Mouse (Mus musculus): Measurements from ENCODE around the gene Med16. TPM values are rescaled to one million over a fixed set of nuclear protein-coding genes. Genes with fewer than 3 reads are reported as not detected.
A peak's percentile ranks its signal among the peaks of the same experiment; 100 is the strongest.

Gene Med16
- polyA plus RNA-seq, 1 experiment from 2014 or later, result 44.9 TPM

DNA sequence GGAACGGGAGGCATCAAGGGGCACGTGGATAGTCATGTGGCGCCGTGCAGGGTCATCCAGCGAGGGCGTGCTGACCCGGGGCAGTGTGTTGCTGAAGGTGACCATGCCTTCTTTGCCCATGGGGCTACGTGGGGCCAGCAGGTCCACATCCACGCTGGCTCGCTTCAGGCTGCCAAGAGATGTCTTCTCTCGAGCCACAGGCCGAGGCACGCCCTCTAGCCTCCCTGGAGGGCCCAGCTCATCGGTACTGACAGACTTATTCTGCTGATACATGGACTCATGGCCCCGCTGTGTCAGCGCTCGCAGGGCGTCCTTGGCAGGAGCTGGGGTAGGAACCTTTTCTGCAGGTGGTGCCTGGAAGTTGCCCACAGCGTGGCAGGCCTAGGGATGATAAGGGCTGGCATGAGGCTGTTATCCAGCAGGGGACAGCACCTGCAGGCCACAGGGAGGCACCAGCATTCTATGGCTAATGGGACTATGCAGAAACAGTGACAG is 42.9 kb downstream of the Med16 start:
- DNase-seq (ENCODE audit: low spot score), result no peak
- H3K4me3 ChIP-seq (replicated peaks; ENCODE audit: low read depth, low read length), result no peak overlapping the region
- ATAC-seq (replicated peaks; ENCODE audit: low FRiP score, low read depth), result peak; percentile 16; the same call in 1 of the 2 replicates
- peaks cover 31% of the 10 kb centered on the region for H3K36me3 ChIP-seq (ENCODE audit: insufficient read depth, low read length)
- H3K9ac ChIP-seq (ENCODE audit: low read depth, low read length), result no peak overlapping the region
- 67% methylated on average over 19 of the region's 19 CpGs for WGBS
- no peak overlapping the region for H3K4me2 ChIP-seq (ENCODE audit: low read length)
- no peaks in the 10 kb centered on the region for H3K9me3 ChIP-seq (replicated peaks; ENCODE audit: low read length)
- H3K4me1 ChIP-seq (replicated peaks; ENCODE audit: insufficient read depth, low read length), result peaks cover 4% of the 10 kb centered on the region; the same call in 1 of the 2 replicates
- peak; percentile 75 for TF ChIP-seq CTCF (IDR thresholded peaks at IDR 0.05; ENCODE audit: low read depth)
- no peaks in the 10 kb centered on the region for H3K27me3 ChIP-seq (ENCODE audit: insufficient read depth, low read length)
- peak overlapping the region; percentile 21; the same call in 1 of the 2 replicates for H3K27ac ChIP-seq

DNA sequence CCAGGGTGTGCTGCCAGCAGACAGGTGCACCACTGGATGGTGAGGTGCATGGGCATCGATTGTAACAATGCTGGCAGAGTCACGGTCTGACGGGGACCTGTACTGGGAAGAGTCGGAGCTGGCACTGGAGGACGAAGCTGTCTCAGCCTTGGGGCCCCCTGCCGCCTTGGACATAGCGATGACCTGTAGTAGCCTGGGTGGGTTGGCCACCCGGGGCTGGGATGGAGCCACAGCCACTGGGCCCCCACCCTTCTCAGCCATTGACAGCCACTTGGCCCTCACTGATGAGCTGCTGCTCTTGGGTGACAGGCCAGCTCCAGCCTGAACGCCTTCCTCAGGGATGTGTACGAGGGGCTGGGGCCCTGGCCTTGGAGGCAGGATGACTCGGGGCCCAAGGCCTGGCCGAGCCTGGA is 43.5 kb downstream of the Med16 start:
- H3K36me3 ChIP-seq (ENCODE audit: insufficient read depth, low read length), result peaks cover 38% of the 10 kb centered on the region
- DNase-seq (ENCODE audit: low spot score) (no peak), ATAC-seq (replicated peaks; ENCODE audit: low FRiP score, low read depth) (peak; percentile 15)
- TF ChIP-seq CTCF (IDR thresholded peaks at IDR 0.05; ENCODE audit: low read depth), result no peak
- H3K4me2 ChIP-seq (ENCODE audit: low read length), result no peak overlapping the region
- H3K27ac ChIP-seq, result peak overlapping the region; percentile 21; the same call in 1 of the 2 replicates
- no peaks in the 10 kb centered on the region for H3K9me3 ChIP-seq (replicated peaks; ENCODE audit: low read length)
- H3K4me1 ChIP-seq (replicated peaks; ENCODE audit: insufficient read depth, low read length), result peaks cover 10% of the 10 kb centered on the region; the same call in 1 of the 2 replicates
- no peaks in the 10 kb centered on the region for H3K27me3 ChIP-seq (ENCODE audit: insufficient read depth, low read length)
- 43% methylated on average over 12 of the region's 12 CpGs for WGBS
- H3K9ac ChIP-seq (ENCODE audit: low read depth, low read length), result no peak overlapping the region
- H3K4me3 ChIP-seq (replicated peaks; ENCODE audit: low read depth, low read length), result no peak overlapping the region

DNA sequence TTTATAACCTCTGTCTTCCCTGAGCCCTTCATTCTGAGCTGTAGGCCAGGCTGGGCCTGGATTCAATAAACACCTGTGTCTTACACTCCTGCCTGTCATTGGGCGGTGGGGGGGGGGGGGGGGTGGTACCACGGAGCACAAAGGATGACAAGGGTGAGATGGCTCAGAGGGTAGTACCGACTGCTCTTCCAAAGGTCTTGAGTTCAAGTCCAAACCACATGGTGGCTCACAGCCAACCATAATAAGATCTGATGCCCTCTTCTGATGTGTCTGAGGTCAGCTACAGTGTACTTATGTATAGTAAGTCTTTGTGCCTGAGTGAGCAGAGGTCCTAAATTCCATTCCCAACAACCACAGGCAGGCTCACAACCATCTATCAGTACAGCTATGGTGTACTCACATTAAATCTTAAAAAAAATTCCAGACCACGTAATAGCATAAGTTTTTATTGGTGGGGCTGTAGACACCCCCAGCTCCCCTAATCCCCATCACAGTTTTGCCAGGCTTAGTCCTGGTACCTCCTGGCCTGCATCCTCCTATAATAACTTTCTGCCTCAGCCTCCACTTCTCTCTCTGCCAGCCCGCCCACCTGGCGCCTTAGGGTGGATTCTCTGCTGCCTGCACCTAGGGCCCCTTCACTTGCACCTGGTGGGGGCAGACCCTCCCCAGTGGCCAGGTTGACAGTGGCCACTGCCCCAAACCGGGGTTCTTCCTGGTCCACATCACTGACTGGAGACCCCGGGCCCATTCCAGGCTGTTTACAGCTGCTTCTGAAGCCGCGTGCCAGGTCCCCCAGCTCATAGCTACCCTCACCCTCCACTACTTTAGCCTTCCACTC is 44.2 kb downstream of the Med16 start:
- Histone ChIP-seq H3K9ac (ENCODE audit: low read depth, low read length) (no peak overlapping the region), H3K4me1 (replicated peaks; ENCODE audit: insufficient read depth, low read length) (peaks cover 16% of the 10 kb centered on the region; the same call in 1 of the 2 replicates), H3K4me2 (ENCODE audit: low read length) (no peak overlapping the region), H3K9me3 (replicated peaks; ENCODE audit: low read length) (no peaks in the 10 kb centered on the region), H3K27me3 (ENCODE audit: insufficient read depth, low read length) (no peaks in the 10 kb centered on the region), H3K27ac (no peak overlapping the region), H3K36me3 (ENCODE audit: insufficient read depth, low read length) (peaks cover 44% of the 10 kb centered on the region), H3K4me3 (replicated peaks; ENCODE audit: low read depth, low read length) (no peak overlapping the region)
- ATAC-seq (replicated peaks; ENCODE audit: low FRiP score, low read depth) (no peak), DNase-seq (ENCODE audit: low spot score) (no peak)
- WGBS, result 48% methylated on average over 10 of the region's 10 CpGs
- no peak for TF ChIP-seq CTCF (IDR thresholded peaks at IDR 0.05; ENCODE audit: low read depth)

DNA sequence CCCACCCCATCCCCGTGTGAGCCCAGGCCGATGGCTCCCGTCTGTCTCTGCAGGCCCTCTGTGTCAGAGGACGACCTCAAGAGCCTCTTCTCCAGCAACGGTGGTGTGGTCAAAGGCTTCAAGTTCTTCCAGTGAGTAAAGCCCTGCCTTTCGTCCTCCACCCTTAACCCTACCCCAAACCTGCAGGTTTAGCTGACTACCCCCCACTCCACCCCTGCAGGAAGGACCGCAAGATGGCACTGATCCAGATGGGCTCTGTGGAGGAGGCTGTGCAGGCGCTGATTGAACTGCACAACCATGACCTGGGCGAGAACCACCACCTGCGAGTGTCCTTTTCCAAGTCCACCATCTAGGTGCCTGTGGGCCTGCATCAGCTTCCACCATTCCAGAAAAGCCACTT is 45.8 kb downstream of the Med16 start:
- no peaks in the 10 kb centered on the region for H3K9me3 ChIP-seq (replicated peaks; ENCODE audit: low read length)
- H3K9ac ChIP-seq (ENCODE audit: low read depth, low read length), result no peak overlapping the region
- H3K4me3 ChIP-seq (replicated peaks; ENCODE audit: low read depth, low read length), result no peak overlapping the region
- no peak overlapping the region for H3K27ac ChIP-seq
- H3K27me3 ChIP-seq (ENCODE audit: insufficient read depth, low read length), result no peaks in the 10 kb centered on the region
- no peak for DNase-seq (ENCODE audit: low spot score)
- H3K4me1 ChIP-seq (replicated peaks; ENCODE audit: insufficient read depth, low read length), result peaks cover 30% of the 10 kb centered on the region
- WGBS, result 46% methylated on average over 10 of the region's 10 CpGs
- no peak overlapping the region for H3K4me2 ChIP-seq (ENCODE audit: low read length)
- no peak for ATAC-seq (replicated peaks; ENCODE audit: low FRiP score, low read depth)
- TF ChIP-seq CTCF (IDR thresholded peaks at IDR 0.05; ENCODE audit: low read depth), result no peak
- H3K36me3 ChIP-seq (ENCODE audit: insufficient read depth, low read length), result peaks cover 56% of the 10 kb centered on the region

DNA sequence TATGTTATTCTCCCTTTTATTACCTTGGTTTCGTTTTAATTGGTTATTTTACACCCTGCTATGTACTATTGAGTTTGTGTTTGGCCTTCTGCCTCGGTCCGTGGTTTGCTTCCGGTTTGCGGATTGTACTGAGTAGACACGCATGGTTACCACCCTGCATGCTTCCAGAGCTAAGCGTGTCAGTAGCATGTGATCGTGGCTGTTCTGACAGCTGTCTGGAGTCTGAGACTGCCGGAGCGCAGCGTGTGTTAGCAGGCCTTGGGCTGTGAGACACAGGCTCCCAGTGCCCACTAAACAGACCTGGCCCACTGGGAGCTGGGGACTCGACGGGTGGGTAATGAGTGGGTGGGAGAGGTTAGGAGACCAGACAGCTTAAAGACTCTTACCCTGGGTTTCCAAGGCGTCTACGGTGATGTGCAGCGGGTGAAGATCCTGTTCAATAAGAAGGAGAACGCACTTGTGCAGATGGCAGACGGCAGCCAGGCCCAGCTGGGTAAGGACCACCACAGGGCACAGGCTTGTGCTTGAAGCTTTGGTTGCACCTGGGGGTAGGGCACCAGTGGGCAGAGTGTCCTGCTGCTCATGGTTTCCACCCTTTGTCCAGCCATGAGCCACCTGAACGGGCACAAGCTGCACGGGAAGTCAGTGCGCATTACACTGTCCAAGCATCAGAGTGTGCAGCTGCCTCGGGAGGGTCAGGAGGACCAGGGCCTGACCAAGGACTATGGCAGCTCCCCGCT is 46.5 kb downstream of the Med16 start:
- H3K27ac ChIP-seq, result 0 out of 2 replicates have a peak overlapping the region, but pooled peaks have one; percentile 2
- TF ChIP-seq CTCF (IDR thresholded peaks at IDR 0.05; ENCODE audit: low read depth), result no peak
- H3K36me3 ChIP-seq (ENCODE audit: insufficient read depth, low read length), result peaks cover 56% of the 10 kb centered on the region

More for the DNA sequence above, 46.5 kb downstream of the Med16 start:
- 71% methylated on average over 23 of the region's 23 CpGs for WGBS
- Histone ChIP-seq H3K4me1 (replicated peaks; ENCODE audit: insufficient read depth, low read length) (peaks cover 37% of the 10 kb centered on the region), H3K9ac (ENCODE audit: low read depth, low read length) (no peak overlapping the region), H3K27me3 (ENCODE audit: insufficient read depth, low read length) (no peaks in the 10 kb centered on the region), H3K9me3 (replicated peaks; ENCODE audit: low read length) (no peaks in the 10 kb centered on the region), H3K4me3 (replicated peaks; ENCODE audit: low read depth, low read length) (no peak overlapping the region), H3K4me2 (ENCODE audit: low read length) (no peak overlapping the region)
- ATAC-seq (replicated peaks; ENCODE audit: low FRiP score, low read depth), result no peak
- DNase-seq (ENCODE audit: low spot score), result no peak
